Mouse (Mus musculus): ENCODE results near the gene Scnn1a. TPM values are rescaled to one million over a fixed set of nuclear protein-coding genes. Genes with fewer than 3 reads are reported as not detected.

Scnn1a gene
- polyA plus RNA-seq, 1 experiment from 2014 or later: 16.9 TPM

DNA sequence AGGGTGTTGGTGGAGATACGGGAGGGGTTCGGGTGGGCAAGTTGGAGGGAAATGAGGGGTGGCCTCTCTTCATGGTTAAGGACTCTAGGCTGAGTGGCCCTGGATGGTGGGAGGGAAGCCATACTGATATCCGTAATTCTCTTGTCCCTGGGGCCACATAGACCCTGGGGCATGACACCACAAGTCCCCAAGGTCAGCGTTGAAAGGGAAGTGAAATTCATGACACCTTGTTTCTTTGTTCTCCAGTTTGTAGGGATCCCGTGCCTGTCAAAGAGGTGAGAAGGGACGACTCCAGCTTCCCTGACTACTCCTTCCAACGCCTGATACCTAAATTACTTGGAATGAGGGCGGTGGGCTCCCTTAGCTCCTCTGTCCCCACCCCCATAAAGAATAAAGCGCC is 40.4 kb downstream of the Scnn1a start:
- H3K4me1 ChIP-seq (replicated peaks; ENCODE audit: control insufficient read depth, insufficient read depth, low read length): no peaks in the 10 kb centered on the region; the same call in 1 of the 2 replicates
- 77% methylated on average over 9 of the region's 9 CpGs for WGBS
- no peak for TF ChIP-seq CTCF (IDR thresholded peaks at IDR 0.05; ENCODE audit: low read depth)
- peaks cover 53% of the 10 kb centered on the region for H3K36me3 ChIP-seq (ENCODE audit: control insufficient read depth, insufficient read depth)
- H3K9me3 ChIP-seq (ENCODE audit: control insufficient read depth): no peaks in the 10 kb centered on the region
- no peaks in the 10 kb centered on the region for H3K27me3 ChIP-seq (replicated peaks; ENCODE audit: control insufficient read depth, insufficient read depth, low read length)
- H3K4me2 ChIP-seq (replicated peaks; ENCODE audit: low read depth): no peak overlapping the region
- no peak overlapping the region for H3K27ac ChIP-seq (ENCODE audit: low read depth, low read length)
- H3K9ac ChIP-seq (ENCODE audit: low read depth, low read length): no peak overlapping the region
- H3K4me3 ChIP-seq (ENCODE audit: low read depth, low read length): no peak overlapping the region
- no peak for ATAC-seq

DNA sequence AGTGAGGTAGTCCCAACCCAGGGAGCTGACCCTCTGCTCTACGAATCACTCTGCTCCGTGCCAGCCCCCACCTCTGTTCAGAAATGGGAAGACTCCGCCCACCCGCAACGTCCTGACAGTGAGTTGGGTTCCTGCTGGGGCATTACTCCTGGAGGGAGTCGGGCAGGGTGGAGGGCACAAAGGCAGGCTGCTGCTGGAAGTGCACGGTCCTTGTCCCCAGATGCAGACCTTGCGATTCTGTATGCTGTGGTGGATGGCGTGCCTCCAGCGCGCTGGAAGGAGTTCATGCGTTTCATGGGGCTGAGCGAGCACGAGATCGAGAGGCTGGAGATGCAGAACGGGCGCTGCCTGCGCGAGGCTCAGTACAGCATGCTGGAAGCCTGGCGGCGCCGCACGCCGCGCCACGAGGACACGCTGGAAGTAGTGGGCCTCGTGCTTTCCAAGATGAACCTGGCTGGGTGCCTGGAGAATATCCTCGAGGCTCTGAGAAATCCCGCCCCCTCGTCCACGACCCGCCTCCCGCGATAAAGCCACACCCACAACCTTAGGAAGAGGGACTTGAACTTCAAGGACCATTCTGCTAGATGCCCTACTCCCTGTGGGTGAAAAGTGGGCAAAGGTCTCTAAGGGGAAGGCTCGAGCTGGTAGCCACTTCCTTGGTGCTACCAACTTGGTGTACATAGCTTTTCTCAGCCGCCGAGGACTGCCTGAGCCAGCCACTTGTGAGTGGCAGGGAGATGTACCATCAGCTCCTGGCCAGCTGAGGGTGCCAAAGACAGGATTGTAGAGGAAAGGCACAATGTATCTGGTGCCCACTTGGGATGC is 41.2 kb downstream of the Scnn1a start:
- Histone ChIP-seq H3K27ac (ENCODE audit: low read depth, low read length) (peak overlapping the region; percentile 41), H3K9me3 (ENCODE audit: control insufficient read depth) (no peaks in the 10 kb centered on the region), H3K9ac (ENCODE audit: low read depth, low read length) (no peak overlapping the region), H3K4me1 (replicated peaks; ENCODE audit: control insufficient read depth, insufficient read depth, low read length) (no peaks in the 10 kb centered on the region; the same call in 1 of the 2 replicates), H3K4me3 (ENCODE audit: low read depth, low read length) (no peak overlapping the region), H3K27me3 (replicated peaks; ENCODE audit: control insufficient read depth, insufficient read depth, low read length) (no peaks in the 10 kb centered on the region), H3K4me2 (replicated peaks; ENCODE audit: low read depth) (no peak overlapping the region), H3K36me3 (ENCODE audit: control insufficient read depth, insufficient read depth) (peaks cover 53% of the 10 kb centered on the region)
- peak; percentile 75 for TF ChIP-seq CTCF (IDR thresholded peaks at IDR 0.05; ENCODE audit: low read depth)
- 52% methylated on average over 38 of the region's 38 CpGs for whole genome bisulfite sequencing
- 0 out of 2 replicates have a peak, but pooled peaks have one; percentile 18 for ATAC-seq

- Histone ChIP-seq H3K4me2 (replicated peaks; ENCODE audit: low read depth) (no peak overlapping the region), H3K27ac (ENCODE audit: low read depth, low read length) (peak overlapping the region; percentile 57), H3K4me3 (ENCODE audit: low read depth, low read length) (no peak overlapping the region), H3K36me3 (ENCODE audit: control insufficient read depth, insufficient read depth) (peaks cover 44% of the 10 kb centered on the region), H3K4me1 (replicated peaks; ENCODE audit: control insufficient read depth, insufficient read depth, low read length) (no peaks in the 10 kb centered on the region; the same call in 1 of the 2 replicates), H3K9me3 (ENCODE audit: control insufficient read depth) (no peaks in the 10 kb centered on the region), H3K9ac (ENCODE audit: low read depth, low read length) (no peak overlapping the region), H3K27me3 (replicated peaks; ENCODE audit: control insufficient read depth, insufficient read depth, low read length) (no peaks in the 10 kb centered on the region)
- ATAC-seq: peak; percentile 6; the same call in 1 of the 2 replicates
- 39% methylated on average over 15 of the region's 15 CpGs for WGBS
- no peak for TF ChIP-seq CTCF (IDR thresholded peaks at IDR 0.05; ENCODE audit: low read depth)
Measured at GRCm38 (mm10) chr6:125363021-125363420, 42.6 kb downstream of the Scnn1a start.

GRCm38 (mm10) chr6:125363451-125364242 is 43.2 kb downstream of the Scnn1a start:
- WGBS: 25% methylated on average over 23 of the region's 23 CpGs
- peaks cover 38% of the 10 kb centered on the region for H3K36me3 ChIP-seq (ENCODE audit: control insufficient read depth, insufficient read depth)
- H3K4me2 ChIP-seq (replicated peaks; ENCODE audit: low read depth): no peak overlapping the region
- TF ChIP-seq CTCF (IDR thresholded peaks at IDR 0.05; ENCODE audit: low read depth): peak; percentile 51
- H3K4me1 ChIP-seq (replicated peaks; ENCODE audit: control insufficient read depth, insufficient read depth, low read length): no peaks in the 10 kb centered on the region; the same call in 1 of the 2 replicates
- no peaks in the 10 kb centered on the region for H3K27me3 ChIP-seq (replicated peaks; ENCODE audit: control insufficient read depth, insufficient read depth, low read length)
- H3K9ac ChIP-seq (ENCODE audit: low read depth, low read length): no peak overlapping the region
- peak; percentile 70 for ATAC-seq
- H3K9me3 ChIP-seq (ENCODE audit: control insufficient read depth): no peaks in the 10 kb centered on the region
- H3K27ac ChIP-seq (ENCODE audit: low read depth, low read length): peak overlapping the region; percentile 57
- no peak overlapping the region for H3K4me3 ChIP-seq (ENCODE audit: low read depth, low read length)

- WGBS: 18% methylated on average over 8 of the region's 8 CpGs
- Histone ChIP-seq H3K36me3 (ENCODE audit: control insufficient read depth, insufficient read depth) (peaks cover 30% of the 10 kb centered on the region), H3K9me3 (ENCODE audit: control insufficient read depth) (no peaks in the 10 kb centered on the region), H3K27me3 (replicated peaks; ENCODE audit: control insufficient read depth, insufficient read depth, low read length) (no peaks in the 10 kb centered on the region), H3K9ac (ENCODE audit: low read depth, low read length) (0 out of 2 replicates have a peak overlapping the region, but pooled peaks have one; percentile 3), H3K4me1 (replicated peaks; ENCODE audit: control insufficient read depth, insufficient read depth, low read length) (no peaks in the 10 kb centered on the region; the same call in 1 of the 2 replicates), H3K27ac (ENCODE audit: low read depth, low read length) (0 out of 2 replicates have a peak overlapping the region, but pooled peaks have one; percentile 31), H3K4me3 (ENCODE audit: low read depth, low read length) (no peak overlapping the region), H3K4me2 (replicated peaks; ENCODE audit: low read depth) (no peak overlapping the region)
- peak; percentile 66 for TF ChIP-seq CTCF (IDR thresholded peaks at IDR 0.05; ENCODE audit: low read depth)
- no peak for ATAC-seq
Measured at GRCm38 (mm10) chr6:125364448-125364847, 44.0 kb downstream of the Scnn1a start.

- WGBS: 80% methylated on average over 5 of the region's 5 CpGs
- H3K4me2 ChIP-seq (replicated peaks; ENCODE audit: low read depth): no peak overlapping the region
- no peak overlapping the region for H3K4me3 ChIP-seq (ENCODE audit: low read depth, low read length)
- ATAC-seq: no peak
- no peaks in the 10 kb centered on the region for H3K27me3 ChIP-seq (replicated peaks; ENCODE audit: control insufficient read depth, insufficient read depth, low read length)
- no peaks in the 10 kb centered on the region; the same call in 1 of the 2 replicates for H3K4me1 ChIP-seq (replicated peaks; ENCODE audit: control insufficient read depth, insufficient read depth, low read length)
- no peak overlapping the region for H3K27ac ChIP-seq (ENCODE audit: low read depth, low read length)
- no peaks in the 10 kb centered on the region for H3K9me3 ChIP-seq (ENCODE audit: control insufficient read depth)
- TF ChIP-seq CTCF (IDR thresholded peaks at IDR 0.05; ENCODE audit: low read depth): no peak
- H3K36me3 ChIP-seq (ENCODE audit: control insufficient read depth, insufficient read depth): peaks cover 22% of the 10 kb centered on the region
- H3K9ac ChIP-seq (ENCODE audit: low read depth, low read length): no peak overlapping the region
Measured at GRCm38 (mm10) chr6:125365522-125365921, 45.1 kb downstream of the Scnn1a start.
